Mouse (Mus musculus): ENCODE data around the gene Nfyc.

The Nfyc gene

GRCm38 (mm10) chr4:120831472-120831871 is at the start of gene Nfyc:
TSS of gene Nfyc (minus strand) at chr4:120831572.
- no peak for DNase-seq

GRCm38 (mm10) chr4:120880731-120881432 is 49.5 kb upstream of the Nfyc start:
- no peak for DNase-seq

- DNase-seq, result no peak
These were observed 48.0 kb upstream of the Nfyc start for GRCm38 (mm10) chr4:120879386-120879785.

GRCm38 (mm10) chr4:120878728-120879127 is 47.4 kb upstream of the Nfyc start:
- no peak for DNase-seq

GRCm38 (mm10) chr4:120875961-120876360 is 44.6 kb upstream of the Nfyc start:
- no peak for DNase-seq

GRCm38 (mm10) chr4:120870262-120870748 is 38.9 kb upstream of the Nfyc start:
- no peak for DNase-seq

GRCm38 (mm10) chr4:120868988-120869387 is 37.6 kb upstream of the Nfyc start:
- DNase-seq, result no peak

- no peak for DNase-seq
These were observed 36.9 kb upstream of the Nfyc start for GRCm38 (mm10) chr4:120868246-120868645.

GRCm38 (mm10) chr4:120866211-120866610 is 34.8 kb upstream of the Nfyc start:
- DNase-seq, result no peak

GRCm38 (mm10) chr4:120859865-120860264 is 28.5 kb upstream of the Nfyc start:
- DNase-seq, result no peak

GRCm38 (mm10) chr4:120856376-120856775 is 25.0 kb upstream of the Nfyc start:
- DNase-seq, result no peak

GRCm38 (mm10) chr4:120855360-120856060 is 24.1 kb upstream of the Nfyc start:
- no peak for DNase-seq

- peak; percentile 14 to 20 for DNase-seq
These were observed 23.4 kb upstream of the Nfyc start, which contains the start of gene Rims3 for GRCm38 (mm10) chr4:120854588-120855319. TSS of gene Rims3 (plus strand) at chr4:120854816.

- DNase-seq, result peak; percentile 25 to 27
These were observed 19.6 kb upstream of the Nfyc start for GRCm38 (mm10) chr4:120850946-120851345.

- no peak for DNase-seq
These were observed 18.1 kb upstream of the Nfyc start for GRCm38 (mm10) chr4:120849451-120849850.

- DNase-seq, result no peak
These were observed 17.5 kb upstream of the Nfyc start for GRCm38 (mm10) chr4:120848909-120849308.

GRCm38 (mm10) chr4:120845098-120845497 is 13.7 kb upstream of the Nfyc start:
- no peak for DNase-seq

GRCm38 (mm10) chr4:120844423-120845082 is 13.2 kb upstream of the Nfyc start:
- DNase-seq, result no peak

GRCm38 (mm10) chr4:120841342-120841741 is 10.0 kb upstream of the Nfyc start:
- DNase-seq, result no peak

GRCm38 (mm10) chr4:120830767-120831166 is 605 bp downstream of the Nfyc start:
- DNase-seq, result no peak

GRCm38 (mm10) chr4:120826418-120826817 is 5.0 kb downstream of the Nfyc start:
- peak in 1 of 2 experiments; percentile 15 for DNase-seq

- peak; percentile 95 to 97 for DNase-seq
These were observed 5.6 kb downstream of the Nfyc start for GRCm38 (mm10) chr4:120825577-120826326.
